Mouse (Mus musculus) frontal cortex, postnatal 36 days (tissue): ENCODE data around the gene Dnah7a.
A peak's percentile ranks its signal among the peaks of the same experiment; 100 is the strongest.
"Not testable (repeated sequence)": the region's sequence is repeated elsewhere in the genome, so short reads cannot be mapped to it uniquely, and the experiment has no call there.

ENCODE experiments used
- DNase-seq, 2 experiments: peaks; one replicate each; pipeline ENCODE4 v3.0.0; 2022; ENCODE audit warnings: low spot score in 2 of 2

Gene Dnah7a

GRCm38 (mm10) chr1:53706431-53707361 lies at the start of gene Dnah7a:
Dnah7a (minus strand) TSS chr1:53706784.
- peak; percentile 51 to 69 for DNase-seq

- not testable (repeated sequence) for DNase-seq
These were observed 46.9 kb upstream of the Dnah7a start for GRCm38 (mm10) chr1:53753501-53753900.

GRCm38 (mm10) chr1:53751144-53751543 lies 44.6 kb upstream of the Dnah7a start:
- DNase-seq: no peak

GRCm38 (mm10) chr1:53750697-53751096 lies 44.1 kb upstream of the Dnah7a start:
- not testable (repeated sequence) for DNase-seq

GRCm38 (mm10) chr1:53749881-53750385 lies 43.3 kb upstream of the Dnah7a start:
- DNase-seq: not testable (repeated sequence)

GRCm38 (mm10) chr1:53748571-53748970 lies 42.0 kb upstream of the Dnah7a start:
- no peak for DNase-seq

GRCm38 (mm10) chr1:53746001-53746400 lies 39.4 kb upstream of the Dnah7a start:
- DNase-seq: no peak

GRCm38 (mm10) chr1:53741742-53742458 lies 35.3 kb upstream of the Dnah7a start:
- no peak for DNase-seq

GRCm38 (mm10) chr1:53740777-53741336 lies 34.3 kb upstream of the Dnah7a start:
- no peak for DNase-seq

GRCm38 (mm10) chr1:53740077-53740776 lies 33.6 kb upstream of the Dnah7a start:
- not testable (repeated sequence) for DNase-seq

GRCm38 (mm10) chr1:53736583-53736982 lies 30.0 kb upstream of the Dnah7a start:
- no peak for DNase-seq

- DNase-seq: no peak
These were observed 22.1 kb upstream of the Dnah7a start for GRCm38 (mm10) chr1:53728489-53729225.

GRCm38 (mm10) chr1:53726883-53727282 lies 20.3 kb upstream of the Dnah7a start:
- no peak for DNase-seq

- no peak for DNase-seq
These were observed 14.8 kb upstream of the Dnah7a start for GRCm38 (mm10) chr1:53721353-53721752.

GRCm38 (mm10) chr1:53720601-53721351 lies 14.2 kb upstream of the Dnah7a start:
- no peak for DNase-seq

- DNase-seq: no peak
These were observed 9.5 kb upstream of the Dnah7a start for GRCm38 (mm10) chr1:53715966-53716515.

GRCm38 (mm10) chr1:53715446-53715845 lies 8.9 kb upstream of the Dnah7a start:
- peak in 1 of 2 experiments; percentile 31 for DNase-seq

- peak; percentile 25 to 59 for DNase-seq
These were observed 6.8 kb upstream of the Dnah7a start for GRCm38 (mm10) chr1:53713383-53713782.

GRCm38 (mm10) chr1:53711069-53711468 lies 4.5 kb upstream of the Dnah7a start:
- no peak for DNase-seq

GRCm38 (mm10) chr1:53709602-53710001 lies 3.0 kb upstream of the Dnah7a start:
- DNase-seq: not testable (repeated sequence)
